In genomic region chr9:119571411-119571888, GRCm38 (mm10) we compare ENCODE assay signal across 11 mouse cellular contexts. TPM values are rescaled to one million over a fixed set of nuclear protein-coding genes. Genes with fewer than 3 reads are reported as not detected.
DNase-seq lines count a peak whose midpoint lies in the region; ATAC-seq and TF ChIP-seq lines count a peak whose summit lies in the region.
"Had no signal": no experiment of that assay in that cellular context is flagged by ENCODE, and none has a peak within 500 bp of the region (broad histone marks: within the 10 kb centered on the region; RNA-seq: fewer than 3 reads in every experiment).

No protein-coding gene starts in this region.

- WGBS in forebrain, embryonic 12.5 days, result 0% methylated on average over 15 of the region's 15 CpGs
- 1% methylated on average over 15 of the region's 15 CpGs for WGBS in limb, embryonic 11.5 days
- 3% methylated on average over 15 of the region's 15 CpGs for WGBS in liver, embryonic 11.5 days

- H3K9me3 ChIP-seq in CH12.LX (replicated peaks; ENCODE audit: low read length) (peaks cover 14% of the 10 kb centered on the region), ES-E14 (ENCODE audit: control insufficient read depth, insufficient read depth, low read depth, low read length) (no peaks in the 10 kb centered on the region)
- H3K9me3 ChIP-seq in forebrain, embryonic 12.5 days, result no peaks in the 10 kb centered on the region
- no peaks in the 10 kb centered on the region for H3K9me3 ChIP-seq in limb, embryonic 11.5 days (ENCODE audit: control insufficient read depth, low read length)
- no peaks in the 10 kb centered on the region for H3K9me3 ChIP-seq in liver, embryonic 11.5 days (ENCODE audit: control insufficient read depth, low read length)

- no peaks in the 10 kb centered on the region for H3K27me3 ChIP-seq in CH12.LX (replicated peaks)
- peaks cover 87% of the 10 kb centered on the region for H3K27me3 ChIP-seq in forebrain, embryonic 12.5 days
- peaks cover 55% of the 10 kb centered on the region for H3K27me3 ChIP-seq in limb, embryonic 11.5 days (ENCODE audit: control insufficient read depth, insufficient read depth, low read length)
- peaks cover 68% of the 10 kb centered on the region for H3K27me3 ChIP-seq in liver, embryonic 11.5 days (replicated peaks; ENCODE audit: control insufficient read depth, insufficient read depth, low read length)

- H3K27ac ChIP-seq in CH12.LX (ENCODE audit: insufficient read depth, low read depth) (peak overlapping the region; percentile 53; the same call in 1 of the 2 replicates), ES-E14 (ENCODE audit: insufficient read depth, low read depth, low read length, poor library complexity, severe bottlenecking) (no peak overlapping the region)
- peak overlapping the region; percentile 62 for H3K27ac ChIP-seq in forebrain, embryonic 12.5 days
- no peak overlapping the region for H3K27ac ChIP-seq in limb, embryonic 11.5 days (replicated peaks; ENCODE audit: low read depth, low read length)
- no peak overlapping the region for H3K27ac ChIP-seq in liver, embryonic 11.5 days (ENCODE audit: low read depth, low read length)

- in situ Hi-C loops in CH12.LX (cut with MboI; ENCODE audit: low pct_ligation_motif_present, low pct_unique_long_range_greater_than_20kb, low sequenced_read_pairs) (loop anchor here (10.0 kb wide), 1 partner anchor 467 kb away; the partner anchor contains the start of gene Dlec1), ES-E14 (cut with MboI; ENCODE audit: low sequenced_read_pairs in 2 of 2, unreplicated experiment in 2 of 2) (loop anchor here in 1 of 2 experiments (10.0 kb wide), 1 partner anchor 107 kb away; no protein-coding TSS in a partner anchor)

- H3K4me3 ChIP-seq in CH12.LX (replicated peaks in 1 of 3; ENCODE audit: low read depth in 2 of 3, low read length in 2 of 3, poor library complexity in 1 of 3), result peak overlapping the region in 2 of 3 experiments; percentile 6 to 34
- H3K4me3 ChIP-seq in ES-E14 (ENCODE audit: insufficient read depth in 1 of 2, low read depth in 1 of 2, low read length in 2 of 2, poor library complexity in 1 of 2, severe bottlenecking in 1 of 2), result no peak overlapping the region
- peak overlapping the region; percentile 19 for H3K4me3 ChIP-seq in forebrain, embryonic 12.5 days (replicated peaks)
- 0 out of 2 replicates have a peak overlapping the region, but pooled peaks have one; percentile 1 for H3K4me3 ChIP-seq in limb, embryonic 11.5 days (ENCODE audit: low read depth, low read length)
- H3K4me3 ChIP-seq in liver, embryonic 11.5 days (ENCODE audit: low read depth, low read length), result no peak overlapping the region

- H3K4me1 ChIP-seq in CH12.LX (ENCODE audit: control insufficient read depth in 1 of 2, insufficient read depth in 2 of 2) (peaks cover 59 to 95% of the 10 kb centered on the region in 2 experiments), ES-E14 (ENCODE audit: control insufficient read depth in 2 of 2, insufficient read depth in 2 of 2, low read length in 2 of 2, poor library complexity in 1 of 2) (peaks cover 0 to 27% of the 10 kb centered on the region in 2 experiments; a peak in 3 of 4 replicates)
- peaks cover 44% of the 10 kb centered on the region for H3K4me1 ChIP-seq in forebrain, embryonic 12.5 days
- 0 out of 2 replicates have a peak, but pooled peaks cover 3% of the 10 kb centered on the region for H3K4me1 ChIP-seq in limb, embryonic 11.5 days (ENCODE audit: control insufficient read depth, insufficient read depth, low read length)
- no peaks in the 10 kb centered on the region for H3K4me1 ChIP-seq in liver, embryonic 11.5 days (replicated peaks; ENCODE audit: control insufficient read depth, insufficient read depth, low read length)

- dilution Hi-C loops in CH12.LX (cut with MboI; ENCODE audit: extremely low pct_ligation_motif_present, extremely low pct_unique_long_range_greater_than_20kb, low sequenced_read_pairs), result no loop called here

- TF ChIP-seq POLR2A in CH12.LX (IDR thresholded peaks at IDR 0.05; ENCODE audit: low read depth, low read length), result peak; percentile 27; the same call in 1 of the 2 replicates

- H3K36me3 ChIP-seq in CH12.LX (replicated peaks in 1 of 2; ENCODE audit: control insufficient read depth in 1 of 2, insufficient read depth in 1 of 2, low read length in 1 of 2) (peaks cover 2 to 18% of the 10 kb centered on the region in 2 experiments), ES-E14 (ENCODE audit: control insufficient read depth, insufficient read depth, low read length, poor library complexity, severe bottlenecking) (no peaks in the 10 kb centered on the region)
- H3K36me3 ChIP-seq in forebrain, embryonic 12.5 days (replicated peaks), result no peaks in the 10 kb centered on the region
- H3K36me3 ChIP-seq in limb, embryonic 11.5 days (ENCODE audit: control insufficient read depth, insufficient read depth, low read length), result no peaks in the 10 kb centered on the region
- H3K36me3 ChIP-seq in liver, embryonic 11.5 days (ENCODE audit: control insufficient read depth, insufficient read depth, low read length), result no peaks in the 10 kb centered on the region

- no peaks in the 10 kb centered on the region for H3K79me2 ChIP-seq in CH12.LX (replicated peaks; ENCODE audit: control insufficient read depth, extremely low read depth, insufficient read depth, poor library complexity, severe bottlenecking)

- ATAC-seq in forebrain, embryonic 12.5 days (ENCODE audit: low FRiP score), result peak; percentile 87
- ATAC-seq in limb, embryonic 11.5 days (ENCODE audit: insufficient number of reproducible peaks, low FRiP score, low TSS enrichment, low read depth), result no peak
- ATAC-seq in liver, embryonic 11.5 days (replicated peaks; ENCODE audit: low FRiP score), result no peak

- H3K4me2 ChIP-seq in CH12.LX (ENCODE audit: insufficient read depth, low read depth, poor library complexity, severe bottlenecking), result peak overlapping the region; percentile 89
- H3K4me2 ChIP-seq in forebrain, embryonic 12.5 days, result peak overlapping the region; percentile 53
- H3K4me2 ChIP-seq in limb, embryonic 11.5 days (ENCODE audit: low read depth, severe bottlenecking), result peak overlapping the region; percentile 17; the same call in 1 of the 2 replicates
- no peak overlapping the region for H3K4me2 ChIP-seq in liver, embryonic 11.5 days

- no peak for TF ChIP-seq CTCF in CH12.LX (conservative IDR thresholded peaks at IDR 0.05 in 1 of 2, IDR thresholded peaks at IDR 0.05 in 1 of 2; ENCODE audit: low read depth in 2 of 2, low read length in 2 of 2)

- TF ChIP-seq RAD21 in CH12.LX (IDR thresholded peaks at IDR 0.05; ENCODE audit: low read depth, low read length), result no peak

- DNase-seq in CH12.LX (ENCODE audit: extremely low read depth) (peak; percentile 60), ES-E14 (ENCODE audit: low read depth, low spot score) (peak; percentile 89)
- DNase-seq in limb, embryonic 11.5 days (ENCODE audit: low spot score), result no peak
- no peak for DNase-seq in testis, postnatal 10 days (ENCODE audit: low spot score)
- DNase-seq in liver, embryonic 11.5 days (ENCODE audit: low spot score), result no peak
- no peak for DNase-seq in kidney, adult 8-10 months
- no peak for DNase-seq in cerebellum, postnatal 25 days
- DNase-seq: cerebellum, adult 9-11 months; kidney, adult 18-20 months had no signal

- TF ChIP-seq EP300 in CH12.LX (IDR thresholded peaks at IDR 0.05; ENCODE audit: low read length), result no peak; the same call in 1 of the 2 replicates

- H3K9ac ChIP-seq in CH12.LX (ENCODE audit: insufficient read depth, low read depth) (no peak overlapping the region; the same call in 1 of the 2 replicates), ES-E14 (ENCODE audit: insufficient read depth, low read depth, low read length, poor library complexity, severe bottlenecking) (no peak overlapping the region)
- no peak overlapping the region; the same call in 1 of the 2 replicates for H3K9ac ChIP-seq in forebrain, embryonic 12.5 days
- H3K9ac ChIP-seq in limb, embryonic 11.5 days (ENCODE audit: low read length), result no peak overlapping the region
- H3K9ac ChIP-seq in liver, embryonic 11.5 days (ENCODE audit: low read depth, low read length), result no peak overlapping the region

TF ChIP-seq in CH12.LX, 34 proteins besides CTCF, POLR2A, EP300 and RAD21 (continues in another document):
- TF ChIP-seq NELFE (IDR thresholded peaks at IDR 0.05; ENCODE audit: low read depth, low read length) (peak; percentile 11; the same call in 1 of the 2 replicates), SIN3A (IDR thresholded peaks at IDR 0.05; ENCODE audit: low read length) (peak; percentile 49; the same call in 1 of the 2 replicates), JUND (conservative IDR thresholded peaks at IDR 0.05; ENCODE audit: low read depth, low read length) (no peak), ETS1 (conservative IDR thresholded peaks at IDR 0.05; ENCODE audit: low read depth, low read length) (peak; percentile 25; the same call in 1 of the 2 replicates), CHD1 (IDR thresholded peaks at IDR 0.05; ENCODE audit: low read depth, low read length) (0 out of 2 replicates have a peak, but pooled peaks have one; percentile 34), MEF2A (IDR thresholded peaks at IDR 0.05; ENCODE audit: borderline replicate concordance, low read depth, low read length) (0 out of 2 replicates have a peak, but pooled peaks have one; percentile 26), IRF4 (IDR thresholded peaks at IDR 0.05; ENCODE audit: low read depth, low read length) (0 out of 2 replicates have a peak, but pooled peaks have one; percentile 12)

TF ChIP-seq in ES-E14, 5 proteins besides CTCF, POLR2A, EP300 and RAD21:
- 0 out of 2 replicates have a peak, but pooled peaks have one; percentile 39 for TF ChIP-seq MAFK (IDR thresholded peaks at IDR 0.05; ENCODE audit: insufficient read depth, low read depth, low read length)
- no peak for TF ChIP-seq ZC3H11A (IDR thresholded peaks at IDR 0.05; ENCODE audit: borderline replicate concordance, low read depth, low read length)
- TF ChIP-seq HCFC1 (IDR thresholded peaks at IDR 0.05; ENCODE audit: borderline replicate concordance, insufficient read depth, low read length), result 0 out of 2 replicates have a peak, but pooled peaks have one; percentile 17

RNA-seq across cellular contexts. Expression of gene Scn5a, which starts 7.4 kb away (rescaled TPM):
- total RNA-seq in CH12.LX (2012; rRNA removed) (6.0 and 9.0 TPM in 2 replicates), CH12.LX (2014; rRNA removed) (1.9 and 2.0 TPM in 2 replicates), ES-E14 (2012; rRNA removed) (0.76 and 0.95 TPM in 2 replicates)
- polyA plus RNA-seq in CH12.LX (2012; ENCODE audit: insufficient read length, low read depth), result 4.2 and 4.3 TPM in 2 replicates
- polyA plus RNA-seq in forebrain, embryonic 12.5 days (2016; fragmentation: Nextera tagmentation; extraction: Ambion mirVana), result 3.2 and 3.5 TPM in 2 replicates
- 0.04 TPM in 1 of 2 replicates, not detected in the other for polyA plus RNA-seq in limb, embryonic 11.5 days (2014; fragmentation: Nextera tagmentation; extraction: Ambion mirVana)
- polyA plus RNA-seq in liver, embryonic 11.5 days (2014; fragmentation: Nextera tagmentation; extraction: Ambion mirVana), result 0.22 TPM in 1 of 2 replicates, not detected in the other
- total RNA-seq: MEL had no signal

Comparison
In these comparisons a context has a peak if more than half of its experiments do, and no peak if none do; other contexts are left out.
1. DNase-seq: peak in CH12.LX (single experiment) and ES-E14 (single experiment); none in limb, embryonic 11.5 days (single experiment), testis, postnatal 10 days (single experiment), liver, embryonic 11.5 days (single experiment), kidney, adult 8-10 months (0 of 2) and cerebellum, postnatal 25 days (0 of 2).
2. H3K27ac ChIP-seq: peak in CH12.LX (single experiment) and forebrain, embryonic 12.5 days (single experiment); none in ES-E14 (single experiment), limb, embryonic 11.5 days (single experiment) and liver, embryonic 11.5 days (single experiment).
3. H3K4me3 ChIP-seq: peak in CH12.LX (2 of 3), forebrain, embryonic 12.5 days (single experiment) and limb, embryonic 11.5 days (single experiment); none in ES-E14 (0 of 2) and liver, embryonic 11.5 days (single experiment).